Mouse (Mus musculus) frontal cortex, postnatal 25 days (tissue): ENCODE measurements around the gene Usp17lb.
"Not testable (repeated sequence)": the region's sequence is repeated elsewhere in the genome, so short reads cannot be mapped to it uniquely, and the experiment has no call there.

Experiments used
- DNase-seq, 2 experiments: peaks; one replicate each; pipeline ENCODE4 v3.0.0; 2022; ENCODE audit warnings: low spot score in 2 of 2

Gene Usp17lb

GRCm38 (mm10) chr7:104842503-104842902, at the start of gene Usp17lb:
Gene Usp17lb (minus strand): TSS chr7:104842603.
- no peak for DNase-seq

- DNase-seq = no peak
These were observed 35.3 kb upstream of the Usp17lb start, which contains the start of gene Olfr665 for GRCm38 (mm10) chr7:104877731-104878130. Gene Olfr665 (plus strand): TSS chr7:104878031.

GRCm38 (mm10) chr7:104861381-104861780, 19.0 kb upstream of the Usp17lb start:
- DNase-seq = no peak

- no peak for DNase-seq
These were observed 15.3 kb upstream of the Usp17lb start for GRCm38 (mm10) chr7:104857683-104858082.

- DNase-seq = not testable (repeated sequence)
These were observed 14.3 kb upstream of the Usp17lb start, which contains the start of gene Usp17la for GRCm38 (mm10) chr7:104856709-104857108. Gene Usp17la (plus strand): TSS chr7:104857009.

GRCm38 (mm10) chr7:104855248-104855750, 12.9 kb upstream of the Usp17lb start:
- no peak for DNase-seq

GRCm38 (mm10) chr7:104851546-104851945, 9.1 kb upstream of the Usp17lb start:
- DNase-seq = not testable (repeated sequence)

- no peak for DNase-seq
These were observed 1.4 kb upstream of the Usp17lb start for GRCm38 (mm10) chr7:104843731-104844287.

- not testable (repeated sequence) for DNase-seq
These were observed 32.1 kb downstream of the Usp17lb start for GRCm38 (mm10) chr7:104810335-104810734.

GRCm38 (mm10) chr7:104790796-104791195, 51.6 kb downstream of the Usp17lb start:
- DNase-seq = no peak
